Mouse (Mus musculus) G1E (cell line): Measurements from ENCODE around the gene 4930518I15Rik. TPM values are rescaled to one million over a fixed set of nuclear protein-coding genes. Genes with fewer than 3 reads are reported as not detected.

ENCODE experiments used
- ATAC-seq: 2 replicates; pipeline ENCODE4 v1.8.0; 2016; ENCODE audit warnings: mild to moderate bottlenecking; ENCODE audit not compliant: insufficient number of reproducible peaks, poor library complexity, low FRiP score, severe bottlenecking; ENCODE audit errors: extremely low read depth
- DNase-seq: peaks from one replicate; pipeline ENCODE4 v3.0.0; 2012; ENCODE audit warnings: low spot score
- H3K27me3 ChIP-seq: 2 replicates; pipeline ENCODE4 v1.6.1; 2012; ENCODE audit warnings: mild to moderate bottlenecking, low read length, inconsistent platforms; ENCODE audit not compliant: insufficient read depth
- H3K36me3 ChIP-seq: replicated peaks from 2 replicates; pipeline ENCODE3; 2012; ENCODE audit warnings: mild to moderate bottlenecking, inconsistent platforms
- H3K4me1 ChIP-seq: 2 replicates; pipeline ENCODE4 v1.6.1; 2012; ENCODE audit warnings: low read depth, low read length, inconsistent platforms, mixed read lengths; ENCODE audit not compliant: insufficient read depth
- H3K4me3 ChIP-seq: 2 replicates; pipeline ENCODE4 v1.5.1; 2012; ENCODE audit warnings: low read depth, mild to moderate bottlenecking, inconsistent platforms, low read length, moderate library complexity, mixed read lengths
- H3K9me3 ChIP-seq: replicated peaks from 2 replicates; pipeline ENCODE4 v1.6.1; 2012; ENCODE audit warnings: inconsistent platforms
- CTCF ChIP-seq: IDR thresholded peaks from 2 replicates; pipeline ENCODE4 v1.5.1; 2012; ENCODE audit warnings: low read depth, low read length, inconsistent platforms, mixed read lengths
- GATA1 ChIP-seq: IDR thresholded peaks from 2 replicates; pipeline ENCODE4 v1.6.1; 2012; ENCODE audit warnings: borderline replicate concordance, low read length, inconsistent platforms, mixed read lengths
- GATA2 ChIP-seq: IDR thresholded peaks from 2 replicates; pipeline ENCODE4 v1.6.1; 2012; ENCODE audit warnings: low read depth, low read length, inconsistent platforms, borderline replicate concordance
- POLR2AphosphoS5 ChIP-seq: IDR thresholded peaks from 2 replicates; pipeline ENCODE4 v1.6.1; 2012; ENCODE audit warnings: low read depth, low read length, inconsistent platforms; ENCODE audit not compliant: insufficient replicate concordance
- TAL1 ChIP-seq: conservative IDR thresholded peaks from 2 replicates; pipeline ENCODE4 v1.6.1; 2012; ENCODE audit warnings: low read depth, low read length, inconsistent platforms, mixed read lengths
- polyA plus RNA-seq: library from polyadenylated mRNA; stranded (reverse); fragments of >175 nt; gene quantifications from 2 replicates; pipeline ENCODE4 v1.2.3, GENCODE M21; 2012
- total RNA-seq, 2 experiments: library from RNA; stranded (forward) in 1 of 2; stranded (reverse) in 1 of 2; fragments of 200-1000 nt in 1 of 2; fragments of >200 nt in 1 of 2; fragmentation: Nextera tagmentation in 1 of 2; gene quantifications; 2 replicates each; pipeline ENCODE4 v1.2.3; 2014 to 2017

Gene 4930518I15Rik
- total and polyA plus RNA-seq, 3 experiments, result 0.09 to 4.2 (median 1.6) TPM

GRCm38 (mm10) chr2:156870519-156870918 is 12.8 kb upstream of the 4930518I15Rik start:
- no peak for DNase-seq
- H3K36me3 ChIP-seq, result peaks cover 100% of the 10 kb centered on the region
- no peaks in the 10 kb centered on the region for H3K27me3 ChIP-seq
- no peak overlapping the region for H3K4me3 ChIP-seq
- no peaks in the 10 kb centered on the region for H3K9me3 ChIP-seq
- peaks cover 84% of the 10 kb centered on the region for H3K4me1 ChIP-seq
- no peak for TF ChIP-seq POLR2AphosphoS5
- no peak for TF ChIP-seq GATA1
- TF ChIP-seq GATA2, result no peak
- TF ChIP-seq TAL1, result no peak
- TF ChIP-seq CTCF, result no peak
- ATAC-seq, result no peak

- H3K4me3 ChIP-seq, result no peak overlapping the region
- DNase-seq, result no peak
- peaks cover 90% of the 10 kb centered on the region for H3K4me1 ChIP-seq
- ATAC-seq, result no peak
- H3K36me3 ChIP-seq, result peaks cover 99% of the 10 kb centered on the region
- TF ChIP-seq GATA2 (no peak), POLR2AphosphoS5 (no peak), GATA1 (no peak), CTCF (no peak), TAL1 (no peak)
- no peaks in the 10 kb centered on the region for H3K9me3 ChIP-seq
- no peaks in the 10 kb centered on the region for H3K27me3 ChIP-seq
Observed at GRCm38 (mm10) chr2:156869554-156869953, 11.8 kb upstream of the 4930518I15Rik start.

DNA sequence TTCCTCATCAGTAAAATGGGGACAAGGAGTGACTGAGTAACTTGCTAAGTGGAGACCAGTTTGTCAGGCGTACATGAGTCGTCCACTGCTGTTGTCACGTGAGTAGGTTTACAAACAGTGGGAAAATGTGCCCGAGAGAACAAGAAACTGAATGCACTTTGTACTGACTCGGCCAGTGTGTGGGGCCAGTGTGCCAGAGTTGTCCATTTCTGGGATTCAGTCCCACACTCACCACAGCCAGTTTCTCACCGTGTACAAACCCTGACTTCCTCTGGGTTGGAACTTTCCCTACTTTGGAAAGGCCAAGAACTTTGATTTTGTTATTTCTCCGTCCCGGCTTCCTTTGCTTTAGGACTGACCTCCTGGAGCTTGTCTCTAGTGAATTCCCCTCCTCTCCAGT is 11.2 kb upstream of the 4930518I15Rik start:
- no peak for TF ChIP-seq CTCF
- no peak for TF ChIP-seq POLR2AphosphoS5
- Histone ChIP-seq H3K9me3 (no peaks in the 10 kb centered on the region), H3K4me1 (peaks cover 90% of the 10 kb centered on the region), H3K4me3 (no peak overlapping the region), H3K27me3 (no peaks in the 10 kb centered on the region), H3K36me3 (peaks cover 99% of the 10 kb centered on the region)
- no peak for DNase-seq
- ATAC-seq, result no peak

GRCm38 (mm10) chr2:156864481-156864880 is 6.7 kb upstream of the 4930518I15Rik start:
- TF ChIP-seq POLR2AphosphoS5, result no peak
- no peak for TF ChIP-seq GATA1
- no peak for TF ChIP-seq CTCF
- no peak for TF ChIP-seq GATA2
- no peak for TF ChIP-seq TAL1
- DNase-seq (no peak), ATAC-seq (no peak)
- Histone ChIP-seq H3K27me3 (no peaks in the 10 kb centered on the region), H3K4me1 (peaks cover 57% of the 10 kb centered on the region), H3K4me3 (peak overlapping the region; percentile 98), H3K9me3 (no peaks in the 10 kb centered on the region), H3K36me3 (peaks cover 64% of the 10 kb centered on the region)

GRCm38 (mm10) chr2:156863487-156864160 is 5.9 kb upstream of the 4930518I15Rik start:
- peak; percentile 55 for ATAC-seq
- H3K9me3 ChIP-seq, result no peaks in the 10 kb centered on the region
- peaks cover 64% of the 10 kb centered on the region for H3K36me3 ChIP-seq
- no peak for TF ChIP-seq GATA2
- TF ChIP-seq GATA1, result no peak
- TF ChIP-seq TAL1, result no peak
- TF ChIP-seq CTCF, result no peak
- no peak for TF ChIP-seq POLR2AphosphoS5
- no peaks in the 10 kb centered on the region for H3K27me3 ChIP-seq
- H3K4me1 ChIP-seq, result peaks cover 49% of the 10 kb centered on the region
- H3K4me3 ChIP-seq, result peak overlapping the region; percentile 98
- peak; percentile 54 for DNase-seq

DNA sequence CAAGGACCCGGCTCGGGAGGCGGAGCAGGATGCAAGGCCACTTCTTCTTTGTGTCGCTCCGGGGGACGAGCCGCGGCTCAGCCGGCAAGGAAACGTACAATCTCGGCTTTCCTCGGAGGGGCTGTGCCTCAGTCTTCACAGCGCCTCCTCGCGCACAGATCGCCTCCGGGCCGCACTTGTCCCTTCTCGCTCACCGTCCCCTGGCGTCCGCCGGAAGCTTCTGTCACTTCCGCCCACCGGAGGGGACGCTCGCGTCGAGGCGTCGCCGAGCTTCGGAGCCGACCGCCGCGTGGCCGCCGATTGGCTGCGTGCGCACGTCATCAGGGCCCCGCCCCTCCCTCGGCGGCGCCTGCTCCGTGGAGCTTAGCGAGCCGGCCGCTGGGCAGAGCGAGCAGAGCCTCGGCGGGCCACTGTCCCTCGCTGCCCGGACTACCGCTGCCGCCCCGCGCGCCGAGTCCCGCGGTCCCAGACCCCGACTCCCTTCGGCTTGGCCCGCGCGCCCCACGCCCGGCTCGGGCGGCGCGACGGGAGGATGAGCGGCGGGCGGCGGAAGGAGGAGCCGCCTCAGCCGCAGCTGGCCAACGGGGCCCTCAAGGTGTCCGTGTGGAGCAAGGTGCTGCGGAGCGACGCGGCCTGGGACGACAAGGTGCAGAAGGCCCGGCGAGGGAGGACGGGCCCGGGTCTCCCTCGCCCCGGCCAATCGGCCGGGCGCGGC is 5.2 kb upstream of the 4930518I15Rik start, which contains the start of gene Rab5if:
Gene Rab5if (plus strand): TSS at position 357 of the 715 bp plus-strand sequence.
- no peaks in the 10 kb centered on the region for H3K27me3 ChIP-seq
- peak within 1 kb of the TSS; percentile 98 for H3K4me3 ChIP-seq
- ATAC-seq (peak; percentile 79), DNase-seq (peak; percentile 89)
- H3K36me3 ChIP-seq, result peaks cover 64% of the 10 kb centered on the region
- H3K4me1 ChIP-seq, result peaks cover 48% of the 10 kb centered on the region
- H3K9me3 ChIP-seq, result no peaks in the 10 kb centered on the region
- TF ChIP-seq POLR2AphosphoS5, result no peak
- TF ChIP-seq CTCF, result 0 out of 2 replicates have a peak, but pooled peaks have one; percentile 28
